Mouse (Mus musculus): ENCODE measurements around the gene Usp35. TPM values are rescaled to one million over a fixed set of nuclear protein-coding genes. Genes with fewer than 3 reads are reported as not detected.

Gene Usp35
- polyA plus RNA-seq, 1 experiment from 2014 or later = 0.14 TPM

- Histone ChIP-seq H3K9ac (ENCODE audit: low read depth, low read length) (no peak overlapping the region), H3K9me3 (replicated peaks; ENCODE audit: control insufficient read depth, low read length) (no peaks in the 10 kb centered on the region), H3K4me3 (ENCODE audit: low read depth, low read length) (no peak overlapping the region), H3K27ac (ENCODE audit: low read length) (no peak overlapping the region), H3K36me3 (ENCODE audit: control insufficient read depth, insufficient read depth) (no peaks in the 10 kb centered on the region), H3K27me3 (ENCODE audit: control insufficient read depth, insufficient read depth, low read depth, low read length) (no peaks in the 10 kb centered on the region), H3K4me2 (ENCODE audit: low read depth, low read length) (no peak overlapping the region), H3K4me1 (ENCODE audit: control insufficient read depth, low read depth, low read length) (no peaks in the 10 kb centered on the region)
- ATAC-seq (ENCODE audit: low read depth) = no peak
- WGBS (ENCODE audit: insufficient replicate concordance) = 64% methylated on average over 5 of the region's 5 CpGs
Measured at GRCm38 (mm10) chr7:97348836-97349235, 17.0 kb upstream of the Usp35 start.

DNA sequence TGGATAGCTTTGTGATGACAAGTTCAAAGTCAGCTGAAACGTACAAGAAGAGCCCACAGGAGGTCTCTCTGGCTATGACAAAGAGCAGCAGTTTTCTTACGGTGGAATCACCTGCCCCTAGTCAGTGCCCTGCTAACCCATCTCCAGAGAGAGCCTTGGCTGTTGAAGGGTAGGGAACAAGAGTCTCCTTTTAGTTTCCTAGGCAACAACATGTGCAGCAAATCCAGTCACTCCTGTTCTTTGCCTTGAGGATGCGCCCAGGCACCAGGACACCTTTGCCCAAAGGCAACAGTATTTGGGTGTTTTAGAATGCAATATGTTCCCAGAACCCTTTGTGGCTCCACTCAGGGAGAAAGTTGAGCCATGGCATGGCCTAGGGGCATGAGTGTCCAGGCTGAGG is 16.5 kb upstream of the Usp35 start:
- Histone ChIP-seq H3K36me3 (ENCODE audit: control insufficient read depth, insufficient read depth) (no peaks in the 10 kb centered on the region), H3K9ac (ENCODE audit: low read depth, low read length) (no peak overlapping the region), H3K4me3 (ENCODE audit: low read depth, low read length) (no peak overlapping the region), H3K27me3 (ENCODE audit: control insufficient read depth, insufficient read depth, low read depth, low read length) (no peaks in the 10 kb centered on the region), H3K27ac (ENCODE audit: low read length) (no peak overlapping the region), H3K4me1 (ENCODE audit: control insufficient read depth, low read depth, low read length) (no peaks in the 10 kb centered on the region), H3K4me2 (ENCODE audit: low read depth, low read length) (no peak overlapping the region), H3K9me3 (replicated peaks; ENCODE audit: control insufficient read depth, low read length) (no peaks in the 10 kb centered on the region)
- ATAC-seq (ENCODE audit: low read depth) = no peak
- WGBS (ENCODE audit: insufficient replicate concordance) = 76% methylated on average over 3 of the region's 3 CpGs

- Histone ChIP-seq H3K36me3 (ENCODE audit: control insufficient read depth, insufficient read depth) (no peaks in the 10 kb centered on the region), H3K27me3 (ENCODE audit: control insufficient read depth, insufficient read depth, low read depth, low read length) (no peaks in the 10 kb centered on the region), H3K27ac (ENCODE audit: low read length) (no peak overlapping the region), H3K4me1 (ENCODE audit: control insufficient read depth, low read depth, low read length) (no peaks in the 10 kb centered on the region), H3K4me3 (ENCODE audit: low read depth, low read length) (no peak overlapping the region), H3K9ac (ENCODE audit: low read depth, low read length) (no peak overlapping the region), H3K9me3 (replicated peaks; ENCODE audit: control insufficient read depth, low read length) (no peaks in the 10 kb centered on the region), H3K4me2 (ENCODE audit: low read depth, low read length) (no peak overlapping the region)
- no peak for ATAC-seq (ENCODE audit: low read depth)
- WGBS (ENCODE audit: insufficient replicate concordance) = 84% methylated on average over 15 of the region's 15 CpGs
Measured at GRCm38 (mm10) chr7:97347464-97347863, 15.6 kb upstream of the Usp35 start.

GRCm38 (mm10) chr7:97346822-97347166 is 15.0 kb upstream of the Usp35 start:
- H3K36me3 ChIP-seq (ENCODE audit: control insufficient read depth, insufficient read depth) = no peaks in the 10 kb centered on the region
- H3K27ac ChIP-seq (ENCODE audit: low read length) = no peak overlapping the region
- H3K9ac ChIP-seq (ENCODE audit: low read depth, low read length) = no peak overlapping the region
- WGBS (ENCODE audit: insufficient replicate concordance) = 22% methylated on average over 4 of the region's 4 CpGs
- no peaks in the 10 kb centered on the region for H3K27me3 ChIP-seq (ENCODE audit: control insufficient read depth, insufficient read depth, low read depth, low read length)
- no peak overlapping the region for H3K4me2 ChIP-seq (ENCODE audit: low read depth, low read length)
- peak; percentile 75 for ATAC-seq (ENCODE audit: low read depth)
- H3K4me1 ChIP-seq (ENCODE audit: control insufficient read depth, low read depth, low read length) = peaks cover 1% of the 10 kb centered on the region; the same call in 1 of the 2 replicates
- no peak overlapping the region for H3K4me3 ChIP-seq (ENCODE audit: low read depth, low read length)
- H3K9me3 ChIP-seq (replicated peaks; ENCODE audit: control insufficient read depth, low read length) = no peaks in the 10 kb centered on the region

DNA sequence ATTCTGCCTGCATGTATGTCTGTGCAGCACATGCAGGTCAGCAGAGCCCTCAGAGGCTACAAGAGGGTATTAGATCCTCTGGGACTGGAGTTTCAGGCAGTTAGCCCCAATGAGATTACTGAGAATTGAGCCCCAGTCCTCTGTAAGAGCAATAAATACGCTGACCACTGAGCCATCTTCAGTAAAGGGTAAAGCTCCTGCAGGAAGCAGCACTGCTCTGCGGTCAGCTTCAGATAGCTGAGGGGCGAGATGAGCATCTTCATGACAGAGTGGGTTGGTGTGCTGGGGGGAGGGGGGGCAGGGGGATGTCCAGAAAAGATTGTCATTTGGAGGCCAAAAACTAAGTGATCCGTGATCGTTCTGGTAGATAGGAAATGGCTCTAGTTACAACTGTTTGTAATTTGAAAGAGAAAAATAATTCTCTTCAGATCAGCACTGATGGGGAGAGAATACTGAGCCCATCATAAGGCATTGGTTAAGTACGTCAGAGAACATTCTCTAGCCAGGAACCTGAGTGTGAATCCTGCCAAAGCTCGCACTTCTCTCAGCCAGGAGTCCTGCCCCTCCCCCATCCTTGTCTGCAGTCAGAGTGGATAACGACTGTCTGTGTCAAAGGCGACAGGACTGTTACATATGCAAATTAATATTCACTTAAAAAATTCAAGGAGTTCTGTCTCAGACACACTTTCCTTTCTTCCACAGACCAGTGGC is 14.4 kb upstream of the Usp35 start:
- ATAC-seq (ENCODE audit: low read depth) = no peak
- no peaks in the 10 kb centered on the region for H3K9me3 ChIP-seq (replicated peaks; ENCODE audit: control insufficient read depth, low read length)
- no peak overlapping the region for H3K4me3 ChIP-seq (ENCODE audit: low read depth, low read length)
- no peak overlapping the region for H3K9ac ChIP-seq (ENCODE audit: low read depth, low read length)
- H3K4me2 ChIP-seq (ENCODE audit: low read depth, low read length) = no peak overlapping the region
- H3K4me1 ChIP-seq (ENCODE audit: control insufficient read depth, low read depth, low read length) = peaks cover 5% of the 10 kb centered on the region
- H3K36me3 ChIP-seq (ENCODE audit: control insufficient read depth, insufficient read depth) = no peaks in the 10 kb centered on the region
- H3K27me3 ChIP-seq (ENCODE audit: control insufficient read depth, insufficient read depth, low read depth, low read length) = no peaks in the 10 kb centered on the region
- 46% methylated on average over 9 of the region's 9 CpGs for WGBS (ENCODE audit: insufficient replicate concordance)
- no peak overlapping the region for H3K27ac ChIP-seq (ENCODE audit: low read length)

- 61% methylated on average over 10 of the region's 10 CpGs for WGBS (ENCODE audit: insufficient replicate concordance)
- no peak overlapping the region for H3K27ac ChIP-seq (ENCODE audit: low read length)
Measured at GRCm38 (mm10) chr7:97345229-97345871, 13.5 kb upstream of the Usp35 start.

DNA sequence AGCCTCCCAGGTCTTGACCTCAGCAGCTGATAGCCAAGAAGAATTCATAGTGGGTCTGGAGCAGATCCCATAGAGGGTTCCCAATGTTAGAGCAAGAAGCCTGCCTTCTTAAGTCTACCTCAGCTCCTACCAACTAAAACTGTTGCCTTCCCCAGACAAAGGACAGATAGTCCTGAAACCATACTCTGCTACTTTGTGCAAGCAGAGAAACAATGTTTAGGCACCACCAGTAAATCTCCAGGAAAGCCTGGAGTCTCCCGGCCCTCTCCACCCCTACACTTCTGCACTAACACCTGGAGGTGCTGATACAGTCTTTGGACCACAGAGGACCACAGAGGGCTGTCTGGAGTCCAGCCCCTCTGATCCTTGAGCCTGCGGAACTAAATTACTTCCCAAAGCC is 12.8 kb upstream of the Usp35 start:
- H3K36me3 ChIP-seq (ENCODE audit: control insufficient read depth, insufficient read depth) = no peaks in the 10 kb centered on the region
- WGBS (ENCODE audit: insufficient replicate concordance) = 76% methylated on average over 2 of the region's 2 CpGs
- H3K4me3 ChIP-seq (ENCODE audit: low read depth, low read length) = no peak overlapping the region
- H3K27ac ChIP-seq (ENCODE audit: low read length) = no peak overlapping the region
- H3K4me2 ChIP-seq (ENCODE audit: low read depth, low read length) = no peak overlapping the region
- no peak overlapping the region for H3K9ac ChIP-seq (ENCODE audit: low read depth, low read length)
- H3K27me3 ChIP-seq (ENCODE audit: control insufficient read depth, insufficient read depth, low read depth, low read length) = no peaks in the 10 kb centered on the region
- no peaks in the 10 kb centered on the region for H3K9me3 ChIP-seq (replicated peaks; ENCODE audit: control insufficient read depth, low read length)
- peaks cover 6% of the 10 kb centered on the region for H3K4me1 ChIP-seq (ENCODE audit: control insufficient read depth, low read depth, low read length)
- ATAC-seq (ENCODE audit: low read depth) = no peak

More at GRCm38 (mm10) chr7:97345229-97345871, 13.5 kb upstream of the Usp35 start:
- Histone ChIP-seq H3K4me2 (ENCODE audit: low read depth, low read length) (no peak overlapping the region), H3K27me3 (ENCODE audit: control insufficient read depth, insufficient read depth, low read depth, low read length) (no peaks in the 10 kb centered on the region), H3K9ac (ENCODE audit: low read depth, low read length) (no peak overlapping the region), H3K9me3 (replicated peaks; ENCODE audit: control insufficient read depth, low read length) (no peaks in the 10 kb centered on the region), H3K4me3 (ENCODE audit: low read depth, low read length) (no peak overlapping the region), H3K36me3 (ENCODE audit: control insufficient read depth, insufficient read depth) (no peaks in the 10 kb centered on the region), H3K4me1 (ENCODE audit: control insufficient read depth, low read depth, low read length) (peaks cover 6% of the 10 kb centered on the region)
- no peak for ATAC-seq (ENCODE audit: low read depth)

DNA sequence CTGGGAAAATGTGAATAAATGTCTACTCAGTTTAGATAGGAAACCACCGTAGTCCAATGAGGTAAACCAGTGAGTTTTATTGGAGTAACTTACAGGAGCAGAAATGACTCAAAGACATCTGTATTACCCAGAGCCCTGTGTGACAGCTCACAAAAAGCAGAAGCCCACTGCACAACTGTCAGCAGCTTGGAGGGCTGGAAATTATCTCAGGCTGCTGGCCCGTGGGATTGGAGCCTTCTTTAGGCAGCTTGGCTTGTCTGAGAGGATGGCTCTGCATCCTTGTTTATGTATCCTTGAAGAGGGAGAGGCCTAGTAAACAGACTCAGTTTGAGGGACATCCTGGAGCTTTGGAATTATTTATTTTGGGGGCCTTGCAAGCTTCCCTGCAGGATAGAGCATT is 11.1 kb upstream of the Usp35 start:
- 46% methylated on average over 2 of the region's 2 CpGs for WGBS (ENCODE audit: insufficient replicate concordance)
- no peak for ATAC-seq (ENCODE audit: low read depth)

More for the DNA sequence above, 11.1 kb upstream of the Usp35 start:
- H3K9me3 ChIP-seq (replicated peaks; ENCODE audit: control insufficient read depth, low read length) = no peaks in the 10 kb centered on the region
- no peaks in the 10 kb centered on the region for H3K36me3 ChIP-seq (ENCODE audit: control insufficient read depth, insufficient read depth)
- no peak overlapping the region for H3K4me2 ChIP-seq (ENCODE audit: low read depth, low read length)
- H3K9ac ChIP-seq (ENCODE audit: low read depth, low read length) = no peak overlapping the region
- H3K4me3 ChIP-seq (ENCODE audit: low read depth, low read length) = no peak overlapping the region
- H3K4me1 ChIP-seq (ENCODE audit: control insufficient read depth, low read depth, low read length) = peaks cover 6% of the 10 kb centered on the region
- H3K27me3 ChIP-seq (ENCODE audit: control insufficient read depth, insufficient read depth, low read depth, low read length) = no peaks in the 10 kb centered on the region
- H3K27ac ChIP-seq (ENCODE audit: low read length) = no peak overlapping the region
